Mouse (Mus musculus) midbrain, embryonic 14.5 days (tissue): ENCODE measurements at regions not wholly inside any gene's neighbourhood (a gene's known extent, or its start where the extent isn't known, plus 50 kb on each side); places are given as distances from the start of the nearest gene placed in this dataset.
"Not testable (repeated sequence)": the region's sequence is repeated elsewhere in the genome, so short reads cannot be mapped to it uniquely, and the experiment has no call there.

ENCODE experiments used
- ATAC-seq: fragments of 200-750 bp; cut with Nextera tagmentation; 2 replicates; pipeline ENCODE4 v1.8.0; 2017; ENCODE audit warnings: moderate number of reproducible peaks, moderate library complexity; ENCODE audit not compliant: low FRiP score, low TSS enrichment
- DNase-seq: peaks from one replicate; pipeline ENCODE4 v3.0.0-alpha.2; 2015
- H3K27ac ChIP-seq: fragments of 300-500 bp; sonication (generic); replicated peaks from 2 replicates; pipeline ENCODE4 v1.5.1; 2014; ENCODE audit warnings: mild to moderate bottlenecking, low read depth, low read length, moderate library complexity
- H3K27me3 ChIP-seq: fragments of 300-500 bp; sonication (generic); 2 replicates; pipeline ENCODE4 v1.6.1; 2014; ENCODE audit warnings: low read length, control low read depth, mixed read lengths; ENCODE audit not compliant: control insufficient read depth, insufficient read depth
- H3K36me3 ChIP-seq: fragments of 300-500 bp; sonication (generic); 2 replicates; pipeline ENCODE4 v1.6.1; 2014; ENCODE audit warnings: low read length, control low read depth; ENCODE audit not compliant: control insufficient read depth, insufficient read depth
- H3K4me1 ChIP-seq: fragments of 300-500 bp; sonication (generic); 2 replicates; pipeline ENCODE4 v1.6.1; 2014; ENCODE audit warnings: mild to moderate bottlenecking, antibody characterized with exemption, low read length, control low read depth; ENCODE audit not compliant: control insufficient read depth, insufficient read depth
- H3K4me2 ChIP-seq: fragments of 300-500 bp; sonication (generic); 2 replicates; pipeline ENCODE4 v1.6.1; 2014; ENCODE audit warnings: mild to moderate bottlenecking, low read length, moderate library complexity
- H3K4me3 ChIP-seq: fragments of 300-500 bp; sonication (generic); replicated peaks from 2 replicates; pipeline ENCODE4 v1.5.1; 2014; ENCODE audit warnings: low read depth, low read length
- H3K9ac ChIP-seq: fragments of 300-500 bp; sonication (generic); replicated peaks from 2 replicates; pipeline ENCODE4 v1.6.1; 2014; ENCODE audit warnings: mild to moderate bottlenecking, low read length, moderate library complexity
- H3K9me3 ChIP-seq: fragments of 300-500 bp; sonication (generic); 2 replicates; pipeline ENCODE4 v1.6.1; 2016; ENCODE audit warnings: low read length, control low read depth, mixed read lengths; ENCODE audit not compliant: control insufficient read depth
- WGBS: fragments of 180-500 bp; shearing (Covaris S2); extraction: QIAGEN DNeasy Blood & Tissue Kit; methylation state at CpG from one replicate; pipeline ENCODE4 v1.1.7; 2014; 5-methylcytosine and 5-hydroxymethylcytosine counted together

DNA sequence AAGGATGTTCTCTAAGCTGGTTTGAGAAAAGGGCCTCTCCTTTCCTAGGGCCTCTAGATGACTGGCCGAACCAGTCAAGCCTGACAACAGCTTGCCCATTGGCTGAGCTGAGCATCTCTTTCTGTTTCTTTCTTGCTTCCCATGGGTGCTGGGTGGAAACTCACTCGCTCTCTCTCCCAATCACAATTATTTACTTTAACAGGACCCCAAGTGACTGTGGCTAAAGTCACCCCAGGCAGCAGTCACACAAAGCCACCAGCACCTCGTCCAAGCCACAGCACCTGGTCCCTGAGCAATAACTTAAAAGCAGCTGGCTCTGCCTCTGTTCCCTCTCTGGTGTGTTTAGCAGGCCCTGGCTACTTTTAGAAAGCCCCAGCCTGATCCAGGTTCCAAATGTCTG, 64.3 kb upstream of the Fzd7 start:
- ATAC-seq (no peak), DNase-seq (no peak)
- H3K36me3 ChIP-seq, result no peaks in the 10 kb centered on the region
- H3K4me2 ChIP-seq, result no peak overlapping the region
- H3K4me3 ChIP-seq, result no peak overlapping the region
- no peaks in the 10 kb centered on the region for H3K9me3 ChIP-seq
- no peaks in the 10 kb centered on the region for H3K27me3 ChIP-seq
- H3K4me1 ChIP-seq, result peaks cover 8% of the 10 kb centered on the region
- WGBS, result 57% methylated on average over 3 of the region's 3 CpGs
- no peak overlapping the region for H3K9ac ChIP-seq
- no peak overlapping the region for H3K27ac ChIP-seq

DNA sequence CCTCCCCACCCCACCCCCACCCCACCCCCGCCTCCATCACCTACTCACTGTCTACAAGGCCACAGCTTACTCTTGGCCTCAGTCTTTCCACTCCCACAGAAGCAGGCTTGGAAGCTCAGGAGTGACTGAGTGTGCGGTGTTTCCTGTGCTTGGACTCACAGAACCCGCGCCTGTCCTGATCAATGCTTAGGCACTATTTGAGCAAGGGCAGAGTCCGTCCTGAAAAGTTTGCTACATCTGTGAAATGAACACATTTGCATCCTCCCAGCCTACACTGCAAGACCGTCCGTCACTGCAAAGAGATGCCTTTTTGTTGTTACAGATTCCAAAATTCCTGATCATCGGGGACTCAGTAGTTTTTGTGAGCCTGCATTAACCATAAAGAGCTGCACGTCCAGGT, 63.5 kb upstream of the Fzd7 start:
- Histone ChIP-seq H3K36me3 (no peaks in the 10 kb centered on the region), H3K27ac (no peak overlapping the region), H3K9me3 (no peaks in the 10 kb centered on the region), H3K27me3 (no peaks in the 10 kb centered on the region), H3K4me2 (no peak overlapping the region), H3K4me1 (peaks cover 14% of the 10 kb centered on the region), H3K9ac (no peak overlapping the region), H3K4me3 (no peak overlapping the region)
- DNase-seq (no peak), ATAC-seq (no peak)
- WGBS, result 90% methylated on average over 9 of the region's 9 CpGs

DNA sequence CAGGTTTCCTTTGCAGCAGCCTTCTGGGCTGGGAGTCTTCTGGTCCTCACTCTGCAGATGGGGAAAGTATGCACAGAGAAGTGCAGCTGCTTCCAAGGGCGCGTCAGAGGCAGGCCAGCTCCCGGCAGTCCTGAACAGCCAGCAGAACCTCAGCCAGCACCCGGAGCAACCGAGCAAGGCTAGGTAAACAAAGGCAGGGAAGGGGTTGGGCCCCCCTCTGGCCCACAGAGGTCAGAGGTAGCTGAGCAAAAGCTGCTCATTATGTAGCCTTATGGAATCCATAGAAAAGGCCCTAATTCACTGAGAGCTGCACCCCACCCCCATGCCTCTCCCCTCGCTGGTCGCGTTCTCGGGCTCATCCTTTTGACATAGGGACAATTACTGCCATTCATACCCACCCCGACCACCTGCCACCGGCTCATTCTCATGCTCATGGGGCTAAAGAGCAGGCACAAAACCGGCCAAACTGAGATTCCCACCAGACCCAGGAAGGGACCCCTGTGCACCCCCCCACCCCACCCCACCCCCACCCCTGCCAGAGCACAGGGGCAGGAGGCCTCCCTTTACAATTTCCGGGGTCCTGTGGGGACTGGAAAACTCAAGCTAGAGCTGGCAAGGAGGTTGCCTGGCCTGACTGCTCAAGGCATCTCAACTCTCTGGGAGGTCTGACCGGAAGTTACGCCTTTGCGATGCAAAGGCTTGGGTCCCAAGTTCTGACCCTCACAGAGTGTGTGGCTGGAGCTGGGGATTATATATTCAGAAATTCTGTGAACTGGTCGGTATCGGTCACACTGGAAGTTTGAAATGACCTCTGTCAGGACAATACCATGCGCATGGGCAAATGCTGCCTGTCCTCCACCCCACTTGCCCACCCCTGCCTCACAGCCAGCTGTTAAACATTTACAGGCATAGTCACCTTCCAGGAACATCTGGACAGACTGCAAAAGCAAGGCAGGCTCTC, 59.0 kb upstream of the Fzd7 start:
- Histone ChIP-seq H3K9me3 (no peaks in the 10 kb centered on the region), H3K4me1 (peaks cover 14% of the 10 kb centered on the region), H3K27me3 (no peaks in the 10 kb centered on the region), H3K4me2 (no peak overlapping the region), H3K4me3 (no peak overlapping the region), H3K27ac (peak overlapping the region; percentile 37), H3K36me3 (no peaks in the 10 kb centered on the region), H3K9ac (no peak overlapping the region)
- ATAC-seq (peak; percentile 53; the same call in 1 of the 2 replicates), DNase-seq (peak; percentile 29)
- 12% methylated on average over 19 of the region's 19 CpGs for WGBS

DNA sequence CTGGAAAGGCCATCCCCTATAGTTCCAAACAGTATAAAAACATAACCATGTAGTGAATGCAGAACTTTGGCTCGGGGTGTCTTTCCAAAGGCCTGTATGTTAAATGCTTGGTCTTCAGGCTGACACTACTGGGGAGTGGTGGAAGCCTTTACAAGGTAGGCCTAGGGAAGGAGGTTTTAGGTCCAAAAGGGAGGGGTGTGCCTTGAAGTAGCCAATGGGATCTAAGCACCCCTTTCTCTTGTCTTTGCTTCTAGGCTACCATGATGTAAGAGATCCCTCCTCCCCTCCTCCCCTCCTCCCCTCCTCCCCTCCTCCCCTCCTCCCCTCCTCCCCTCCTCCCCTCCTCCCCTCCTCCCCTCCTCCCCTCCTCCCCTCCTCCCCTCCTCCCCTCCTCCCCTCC, 56.5 kb upstream of the Fzd7 start:
- peaks cover 14% of the 10 kb centered on the region for H3K4me1 ChIP-seq
- 100% methylated on average over 1 of the region's 1 CpGs for WGBS
- not testable (repeated sequence) for DNase-seq, H3K4me2 ChIP-seq, H3K27me3 ChIP-seq, H3K9ac ChIP-seq, H3K36me3 ChIP-seq, ATAC-seq, H3K9me3 ChIP-seq, H3K4me3 ChIP-seq, H3K27ac ChIP-seq

DNA sequence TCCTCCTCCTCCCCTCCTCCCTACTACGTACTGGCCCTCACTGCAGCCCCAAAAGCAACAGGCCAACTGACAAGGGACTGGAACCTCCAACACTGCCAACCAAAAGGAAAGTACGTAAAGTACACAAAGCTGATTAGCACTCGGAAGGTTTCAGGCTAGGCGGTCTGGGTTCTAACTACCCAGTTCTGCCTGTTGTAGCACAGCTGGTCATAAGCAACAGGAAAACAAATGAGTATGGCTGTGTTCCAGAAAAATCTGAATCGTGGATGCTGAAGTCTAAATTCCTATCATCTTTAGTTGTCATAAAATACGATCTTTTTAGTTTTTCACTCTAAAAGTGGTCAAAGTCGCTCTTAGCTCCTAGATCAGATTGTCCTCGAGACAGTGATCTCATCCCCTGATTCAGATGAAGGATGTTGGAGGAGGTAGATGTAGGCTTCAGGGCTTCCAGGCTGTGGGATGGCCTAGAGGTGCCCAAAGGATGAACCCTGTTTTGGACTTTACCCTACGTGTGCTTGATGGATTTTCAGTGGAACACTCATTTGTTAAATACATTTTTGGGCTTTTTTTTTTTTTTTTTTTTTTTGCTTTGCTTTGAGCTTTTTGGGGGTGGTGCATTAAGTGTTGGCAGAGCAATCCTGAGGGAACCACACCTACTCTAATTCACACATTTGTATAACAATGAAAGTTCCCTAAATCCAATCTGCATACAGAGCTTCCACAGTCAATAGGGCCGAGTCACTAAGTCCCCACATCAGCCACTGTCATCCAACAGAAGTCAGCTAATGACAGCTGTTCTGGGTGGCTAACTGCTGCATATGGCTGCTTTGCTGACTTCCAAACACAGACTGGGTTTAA, 55.6 kb upstream of the Fzd7 start:
- WGBS, result 63% methylated on average over 9 of the region's 10 CpGs

DNA sequence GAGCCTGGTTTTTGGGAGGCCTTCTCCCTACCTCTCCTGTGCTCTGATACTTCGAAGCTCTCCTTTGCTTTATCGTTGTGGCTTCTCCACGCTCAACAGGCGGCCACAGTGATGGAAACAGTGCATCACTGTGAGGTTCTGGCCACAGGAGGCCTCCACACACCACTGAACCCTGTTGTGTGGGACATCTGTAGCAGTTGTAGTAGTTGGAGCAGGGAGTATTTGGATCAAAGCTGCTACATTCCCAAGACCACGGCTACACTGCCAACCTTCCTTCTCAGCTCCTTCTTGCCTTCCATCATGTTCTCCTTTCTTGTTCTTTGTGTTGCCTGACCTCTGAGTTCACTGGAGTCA, 55.0 kb upstream of the Fzd7 start:
- Histone ChIP-seq H3K4me1 (peaks cover 14% of the 10 kb centered on the region), H3K9ac (no peak overlapping the region), H3K27me3 (no peaks in the 10 kb centered on the region), H3K4me2 (no peak overlapping the region), H3K4me3 (no peak overlapping the region), H3K27ac (no peak overlapping the region), H3K36me3 (no peaks in the 10 kb centered on the region), H3K9me3 (no peaks in the 10 kb centered on the region)
- 34% methylated on average over 5 of the region's 5 CpGs for WGBS
- ATAC-seq (no peak), DNase-seq (no peak)

More for the DNA sequence above, 55.6 kb upstream of the Fzd7 start:
- no peaks in the 10 kb centered on the region for H3K9me3 ChIP-seq
- H3K9ac ChIP-seq, result no peak overlapping the region
- no peak for DNase-seq
- no peak for ATAC-seq
- H3K4me3 ChIP-seq, result no peak overlapping the region
- no peaks in the 10 kb centered on the region for H3K27me3 ChIP-seq
- no peak overlapping the region for H3K4me2 ChIP-seq
- H3K4me1 ChIP-seq, result peaks cover 14% of the 10 kb centered on the region
- no peaks in the 10 kb centered on the region for H3K36me3 ChIP-seq
- H3K27ac ChIP-seq, result no peak overlapping the region

DNA sequence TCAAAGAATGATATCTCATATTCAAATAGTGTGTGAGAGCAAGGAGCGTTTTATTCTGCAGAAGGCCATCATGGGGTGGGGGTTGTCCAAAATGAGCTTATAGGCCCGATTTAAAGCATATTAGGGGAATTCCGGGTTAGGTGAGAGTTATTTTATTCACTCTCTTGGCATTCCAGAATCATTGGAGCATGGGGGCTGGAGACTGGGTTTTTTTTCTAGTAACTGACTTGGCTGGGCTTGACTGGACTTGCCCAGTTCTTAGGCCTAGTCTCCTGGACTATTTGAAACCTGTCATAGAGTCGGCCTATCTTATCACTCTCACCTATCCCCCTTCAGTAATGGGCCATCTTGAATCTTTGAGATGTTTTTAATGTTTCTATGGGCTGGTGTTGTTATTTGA, 52.9 kb upstream of the Fzd7 start:
- Histone ChIP-seq H3K9ac (no peak overlapping the region), H3K36me3 (no peaks in the 10 kb centered on the region), H3K4me3 (no peak overlapping the region), H3K27ac (no peak overlapping the region), H3K27me3 (no peaks in the 10 kb centered on the region), H3K4me2 (no peak overlapping the region), H3K9me3 (no peaks in the 10 kb centered on the region), H3K4me1 (no peaks in the 10 kb centered on the region)
- 84% methylated on average over 4 of the region's 4 CpGs for WGBS
- no peak for ATAC-seq
- DNase-seq, result no peak

DNA sequence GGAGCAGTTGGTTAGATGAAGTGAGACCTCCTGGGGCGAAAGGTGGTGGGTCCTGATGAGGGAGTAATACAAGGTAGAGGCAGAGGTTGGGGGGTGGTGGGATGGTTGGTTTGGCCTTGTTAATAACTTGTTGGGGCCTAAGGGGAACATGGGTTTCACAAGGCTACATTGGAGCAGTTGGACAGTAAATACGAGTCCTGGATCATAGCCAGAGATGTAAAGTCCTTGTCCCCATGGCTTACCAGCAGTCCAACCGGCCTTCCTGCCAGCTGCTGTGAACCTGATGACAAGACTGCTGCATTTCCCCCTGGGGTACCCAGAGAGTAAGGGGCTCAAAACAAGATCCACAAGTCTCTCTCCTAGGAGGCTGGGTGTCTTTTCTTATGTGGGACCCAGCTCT, 52.0 kb upstream of the Fzd7 start:
- 91% methylated on average over 3 of the region's 3 CpGs for WGBS
- no peak overlapping the region for H3K4me3 ChIP-seq
- no peak overlapping the region for H3K4me2 ChIP-seq
- no peaks in the 10 kb centered on the region for H3K4me1 ChIP-seq
- ATAC-seq (no peak), DNase-seq (no peak)
- H3K36me3 ChIP-seq, result no peaks in the 10 kb centered on the region
- H3K27me3 ChIP-seq, result no peaks in the 10 kb centered on the region
- H3K27ac ChIP-seq, result no peak overlapping the region
- H3K9me3 ChIP-seq, result no peaks in the 10 kb centered on the region
- H3K9ac ChIP-seq, result no peak overlapping the region
